Mouse (Mus musculus) gastrocnemius, adult 8-10 months (tissue): ENCODE data around the gene Bicd2. TPM values are rescaled to one million over a fixed set of nuclear protein-coding genes. Genes with fewer than 3 reads are reported as not detected.

Experiments used
- DNase-seq, 2 experiments: peaks; one replicate each; pipeline ENCODE4 v3.0.0; 2022; ENCODE audit warnings: low spot score in 2 of 2
- total RNA-seq, 4 experiments: library from RNA; stranded (reverse); gene quantifications; 2 replicates each; pipeline ENCODE4 v1.2.4; 2022

Bicd2 gene
- total RNA-seq, 4 experiments from 2014 or later: 21.6 to 26.7 (median 24.6) TPM

DNA sequence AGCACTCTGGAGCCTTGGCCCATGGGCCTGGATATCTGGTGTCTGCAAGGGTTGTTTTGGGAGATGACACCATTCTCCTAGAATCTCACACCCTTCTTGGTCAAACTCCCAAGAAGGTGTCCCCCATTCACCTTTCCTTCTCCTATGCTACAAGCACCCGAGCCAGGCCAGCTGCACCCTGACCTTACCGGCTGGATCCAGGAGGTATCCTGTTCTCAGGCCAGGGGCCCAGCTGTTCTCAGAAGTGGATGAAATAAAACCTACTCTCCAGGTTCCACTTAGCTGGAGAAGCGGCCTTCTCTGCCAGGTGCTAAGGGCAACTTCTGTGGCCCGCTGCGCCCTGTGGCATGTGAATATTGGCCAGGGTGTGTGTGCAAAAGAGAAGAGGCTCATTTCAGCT, 16.5 kb upstream of the Bicd2 start:
- peak; percentile 81 to 89 for DNase-seq

DNA sequence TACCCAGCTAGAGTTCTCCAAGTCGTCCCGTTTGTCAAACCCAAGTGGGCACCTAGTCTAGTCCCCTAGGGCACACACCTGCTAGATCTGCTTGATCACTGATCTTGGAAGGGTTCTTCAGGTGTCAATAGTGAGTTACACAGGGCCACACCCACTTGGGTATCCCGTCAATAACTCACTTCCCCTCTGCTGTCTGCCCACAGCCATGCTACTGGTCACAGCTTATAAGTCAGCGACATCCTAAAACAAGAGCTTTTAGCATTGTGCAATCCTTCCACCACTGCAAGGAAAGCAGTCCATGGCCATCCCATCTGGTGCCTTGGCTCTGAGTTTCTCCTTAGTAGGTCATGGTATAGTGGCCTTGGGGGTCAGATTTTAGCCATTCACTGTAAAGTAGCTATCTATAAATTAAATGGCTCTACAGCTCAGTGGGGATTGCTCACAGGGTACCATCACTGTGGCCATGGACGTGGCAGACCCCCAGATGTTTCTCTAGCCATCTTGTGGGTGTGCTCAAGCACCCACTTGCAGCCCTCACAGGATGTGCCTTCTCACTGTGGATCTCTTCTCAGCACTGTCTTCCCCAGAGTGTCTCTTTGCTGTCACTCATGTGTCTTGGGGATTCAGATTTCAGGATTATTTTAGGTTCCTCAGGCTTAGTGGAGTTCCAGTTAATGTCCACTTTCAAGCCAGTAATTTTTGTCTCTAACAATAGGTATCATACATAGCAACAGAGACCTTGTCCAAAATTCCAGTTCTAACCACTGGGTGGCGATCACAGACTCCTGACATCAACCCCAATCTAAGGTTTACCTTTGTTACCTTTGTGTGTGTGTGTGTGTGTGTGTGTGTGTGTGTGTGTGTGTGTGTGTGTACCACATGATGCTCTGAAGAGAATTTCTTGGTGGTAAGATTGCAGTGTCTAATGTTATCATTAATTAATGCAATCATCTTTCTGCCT, 14.9 kb upstream of the Bicd2 start:
- no peak for DNase-seq

DNA sequence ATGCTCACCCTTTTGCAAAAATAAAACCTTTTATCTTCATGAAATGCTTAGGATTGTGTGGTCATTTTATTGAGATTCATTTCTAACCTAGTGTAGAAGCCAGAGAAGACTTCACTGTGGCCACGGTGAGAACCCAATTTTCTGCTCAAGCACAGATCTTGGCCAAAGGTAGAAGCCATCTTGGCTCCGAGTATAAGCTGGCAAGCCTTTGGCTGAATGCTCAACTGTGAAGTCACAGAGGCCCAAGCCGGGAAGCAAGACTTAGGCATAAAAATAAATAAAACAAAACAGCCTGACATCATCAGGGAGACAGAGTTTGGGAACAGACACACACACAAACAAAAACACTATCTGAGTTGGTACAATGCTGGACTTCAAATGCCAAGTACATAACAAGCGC, 13.3 kb upstream of the Bicd2 start:
- no peak for DNase-seq

GRCm38 (mm10) chr13:49333250-49333649, 8.1 kb upstream of the Bicd2 start:
- DNase-seq: no peak

DNA sequence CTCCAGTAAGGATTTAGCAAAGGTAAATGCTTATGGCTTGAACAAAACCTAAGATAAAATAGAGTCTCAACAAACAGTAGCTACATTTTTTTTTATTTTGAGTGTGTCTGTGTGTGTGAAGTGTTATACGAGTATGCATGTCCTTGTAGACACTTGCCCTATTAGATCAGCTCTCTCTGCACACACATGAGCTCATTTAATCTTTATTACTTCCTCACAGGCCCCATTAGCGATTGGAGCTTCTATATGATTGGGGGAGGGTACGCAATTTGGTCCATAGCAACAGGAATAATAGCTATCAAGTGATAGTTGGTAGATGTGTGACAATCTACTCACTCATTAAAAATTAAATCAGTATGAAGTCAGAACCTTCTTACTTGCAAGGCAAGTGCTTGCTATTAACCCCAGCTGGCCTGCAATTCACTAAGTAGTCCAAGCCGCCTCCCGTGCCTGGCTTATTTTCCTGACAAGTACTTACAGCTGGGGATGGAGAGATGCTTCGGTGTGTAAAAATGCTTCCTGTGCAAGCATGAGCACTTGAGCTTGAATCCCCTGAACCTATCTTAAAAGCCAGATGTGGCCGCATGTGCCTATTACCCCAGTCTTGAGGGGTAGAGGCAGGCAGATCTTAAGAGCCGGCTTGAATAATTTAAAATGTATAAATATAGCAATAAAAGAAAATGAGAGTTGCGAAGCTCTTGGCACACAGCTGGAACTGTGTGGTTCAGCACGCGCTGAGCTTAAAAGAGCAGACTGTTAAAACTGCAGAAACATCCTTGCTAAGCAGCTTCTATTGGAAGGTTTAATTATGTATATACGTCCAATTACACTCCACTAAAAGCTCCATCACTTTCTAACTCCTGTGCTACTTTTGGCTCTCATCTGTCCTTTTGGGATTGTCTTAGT, 6.1 kb upstream of the Bicd2 start:
- DNase-seq: no peak

- DNase-seq: no peak
Observed at GRCm38 (mm10) chr13:49338893-49339546, 2.4 kb upstream of the Bicd2 start.

DNA sequence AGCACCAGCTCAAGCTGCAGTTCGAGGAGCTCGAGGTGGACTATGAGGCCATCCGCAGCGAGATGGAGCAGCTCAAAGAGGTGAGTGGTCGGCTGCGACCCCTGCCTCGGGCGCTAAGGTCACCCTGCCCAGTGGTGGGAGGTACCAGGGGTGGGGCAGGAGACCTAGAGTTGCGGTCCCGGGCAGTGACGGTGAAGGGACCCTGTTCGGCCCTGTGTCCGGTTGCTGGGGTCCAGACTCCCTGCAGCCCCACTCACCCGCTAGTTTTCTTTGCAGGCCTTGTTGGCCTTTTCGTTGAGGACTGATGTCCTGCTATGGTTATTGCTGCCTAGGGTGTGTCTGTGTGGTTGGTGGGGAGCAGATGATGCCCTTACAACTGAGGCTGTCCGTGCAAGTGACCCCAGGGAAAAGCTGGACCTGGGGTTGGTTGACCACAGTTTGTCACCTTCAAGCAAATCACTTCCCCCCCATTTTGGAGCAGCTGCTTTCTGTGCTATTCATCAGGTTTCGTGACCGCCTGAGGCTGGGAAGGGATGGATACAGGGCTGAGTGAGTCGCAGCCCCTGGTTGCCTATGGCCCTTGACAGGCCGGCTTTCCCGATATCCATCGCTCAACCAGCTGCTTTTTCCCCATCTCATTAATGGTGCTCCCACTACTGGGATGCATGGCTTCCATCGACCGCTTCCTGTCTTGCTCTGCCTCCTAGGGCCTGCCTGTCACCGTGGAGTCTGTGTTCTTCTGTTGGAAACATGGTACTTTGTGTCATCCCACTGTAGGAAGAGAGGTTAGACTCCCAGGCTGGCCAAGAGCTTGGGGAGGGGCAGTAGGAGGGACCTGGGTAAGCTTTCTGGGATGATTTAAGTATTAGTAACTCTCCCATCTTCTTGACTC, 692 bp downstream of the Bicd2 start:
- no peak for DNase-seq

GRCm38 (mm10) chr13:49342723-49343100, 1.3 kb downstream of the Bicd2 start:
- DNase-seq: no peak

GRCm38 (mm10) chr13:49344567-49344966, 3.2 kb downstream of the Bicd2 start:
- DNase-seq: no peak

DNA sequence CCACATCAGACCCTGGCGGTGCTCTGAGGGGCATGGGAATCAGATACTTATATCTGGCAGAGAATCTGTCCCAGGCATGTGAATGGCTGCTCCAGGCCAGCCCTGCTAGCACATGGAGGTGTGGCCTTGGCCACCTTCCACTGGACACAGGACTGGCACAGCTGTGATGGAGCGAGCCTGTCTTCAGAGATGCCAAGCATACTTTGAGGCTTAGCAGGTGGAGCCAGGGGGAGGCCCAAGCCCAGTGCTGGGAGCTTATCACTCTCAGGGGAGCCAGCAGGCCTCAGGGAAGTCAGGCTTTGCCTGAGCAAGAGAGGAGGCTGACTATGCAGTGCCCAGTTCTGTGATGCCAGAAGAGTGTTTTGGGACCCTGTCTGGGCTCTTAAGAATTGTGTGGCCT, 4.1 kb downstream of the Bicd2 start:
- peak; percentile 51 to 83 for DNase-seq

DNA sequence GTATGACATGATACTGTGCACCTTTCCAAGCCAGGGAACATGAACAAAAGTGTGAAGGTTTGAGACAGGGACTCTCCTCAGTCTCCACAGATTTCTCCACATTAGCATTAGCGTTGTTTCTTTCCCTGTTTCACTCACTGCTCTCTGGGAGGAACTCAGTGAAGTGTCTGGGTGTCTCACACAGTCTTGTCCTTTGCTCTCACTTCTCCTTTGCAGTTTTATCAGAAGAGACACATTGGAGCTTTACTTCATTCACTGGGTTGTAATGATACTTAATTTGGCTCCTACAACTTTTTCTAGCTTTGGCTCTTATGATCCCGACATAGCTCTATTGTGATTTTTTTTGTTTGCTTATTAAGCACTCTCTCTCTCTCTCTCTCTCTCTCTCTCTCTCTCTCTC, 7.1 kb downstream of the Bicd2 start:
- no peak for DNase-seq

GRCm38 (mm10) chr13:49349335-49349734, 8.0 kb downstream of the Bicd2 start:
- DNase-seq: no peak

GRCm38 (mm10) chr13:49349836-49350505, 8.6 kb downstream of the Bicd2 start:
- DNase-seq: no peak

DNA sequence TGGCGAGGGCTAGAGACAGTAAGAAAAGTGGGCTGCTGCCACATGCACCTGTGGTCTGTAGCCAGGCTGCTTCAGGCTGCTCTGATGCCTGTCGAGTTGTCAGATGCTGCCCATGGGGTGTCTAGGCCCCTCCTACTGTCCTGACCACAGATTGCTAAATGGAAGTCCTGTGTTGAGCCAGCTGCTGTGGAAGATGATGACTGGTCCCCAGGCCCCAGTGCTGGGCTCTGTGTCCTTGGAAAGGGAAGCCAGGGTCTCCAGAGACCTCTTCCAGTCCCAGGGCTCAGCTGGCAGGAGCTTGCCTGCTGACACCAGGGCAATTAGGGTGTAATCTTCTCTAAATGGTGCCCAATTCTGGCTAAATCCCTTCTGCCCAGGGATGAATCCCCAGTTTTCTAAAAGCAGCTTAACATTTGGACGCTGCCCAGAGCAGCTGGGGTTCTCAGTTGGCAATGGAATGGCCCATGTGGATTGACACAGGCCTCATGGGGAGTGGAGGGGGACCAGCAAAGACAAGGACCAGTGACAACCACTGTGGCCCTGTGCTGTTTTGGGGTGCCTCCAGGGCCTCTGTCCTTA, 11.3 kb downstream of the Bicd2 start:
- peak; percentile 37 to 52 for DNase-seq

DNA sequence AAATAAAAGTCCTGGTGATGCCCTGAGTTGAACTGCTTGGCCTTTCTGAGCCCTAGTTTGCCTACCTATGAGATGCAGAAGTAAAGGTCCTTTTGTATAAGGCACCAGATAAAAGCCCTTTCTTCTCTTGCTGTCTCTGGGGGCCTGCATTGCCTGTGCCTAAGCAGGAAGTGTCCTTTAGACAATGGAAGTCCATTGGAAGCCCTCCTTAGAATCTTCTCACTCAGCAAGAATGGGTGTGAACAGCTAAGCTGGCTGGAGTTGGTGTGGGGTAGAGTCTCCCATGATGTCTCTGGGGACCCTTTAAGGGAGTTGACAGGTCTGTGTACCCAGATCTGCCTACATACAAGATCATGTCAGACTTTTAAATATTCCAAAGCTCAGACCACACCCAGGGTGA, 12.0 kb downstream of the Bicd2 start:
- DNase-seq: no peak

DNA sequence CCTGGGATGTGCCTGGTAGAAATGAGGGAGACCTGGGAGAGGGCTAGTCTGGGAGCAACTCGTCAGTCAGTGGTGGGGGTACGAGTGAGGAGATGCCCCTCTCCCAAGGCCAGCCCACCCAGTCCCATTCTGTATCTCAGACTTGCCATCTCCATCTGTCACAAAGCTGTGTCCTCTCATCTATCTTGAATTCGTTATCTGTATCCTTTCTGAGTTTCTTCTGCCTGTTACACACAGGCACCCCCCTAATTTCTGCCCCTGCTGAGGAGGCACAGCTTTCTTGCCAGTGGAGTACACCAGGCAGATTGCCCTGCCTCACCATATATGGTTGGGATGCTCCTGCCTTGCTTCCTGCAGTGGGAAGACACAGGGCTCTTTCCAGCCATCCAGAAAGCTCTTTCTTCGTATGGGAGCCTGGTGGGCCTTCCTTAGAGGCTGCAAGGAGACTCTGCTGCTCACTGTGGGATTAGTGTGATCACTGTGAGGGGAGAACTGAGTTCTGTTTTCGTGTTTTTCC, 12.7 kb downstream of the Bicd2 start:
- no peak for DNase-seq

- no peak for DNase-seq
Observed at GRCm38 (mm10) chr13:49355461-49356061, 14.2 kb downstream of the Bicd2 start.

DNA sequence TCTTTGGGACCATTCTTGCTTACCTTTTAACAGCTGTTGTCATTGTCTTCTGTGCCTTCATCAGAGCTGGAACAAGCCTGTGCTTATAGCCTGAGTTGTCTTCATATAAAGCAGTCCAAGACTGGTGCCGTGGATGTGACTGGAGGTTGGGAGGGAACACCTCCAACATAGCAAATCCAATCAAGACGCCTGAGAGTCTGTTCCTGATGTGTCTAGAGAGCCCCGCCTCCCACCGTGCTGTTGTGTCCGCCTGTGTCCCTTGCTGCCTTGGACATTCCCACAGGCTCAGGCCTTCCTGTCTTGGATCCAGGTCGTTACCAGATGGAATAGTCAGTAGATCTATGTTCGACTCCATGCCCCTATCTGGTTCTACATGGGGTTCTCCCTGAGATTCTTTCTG, 14.7 kb downstream of the Bicd2 start:
- DNase-seq: no peak

DNA sequence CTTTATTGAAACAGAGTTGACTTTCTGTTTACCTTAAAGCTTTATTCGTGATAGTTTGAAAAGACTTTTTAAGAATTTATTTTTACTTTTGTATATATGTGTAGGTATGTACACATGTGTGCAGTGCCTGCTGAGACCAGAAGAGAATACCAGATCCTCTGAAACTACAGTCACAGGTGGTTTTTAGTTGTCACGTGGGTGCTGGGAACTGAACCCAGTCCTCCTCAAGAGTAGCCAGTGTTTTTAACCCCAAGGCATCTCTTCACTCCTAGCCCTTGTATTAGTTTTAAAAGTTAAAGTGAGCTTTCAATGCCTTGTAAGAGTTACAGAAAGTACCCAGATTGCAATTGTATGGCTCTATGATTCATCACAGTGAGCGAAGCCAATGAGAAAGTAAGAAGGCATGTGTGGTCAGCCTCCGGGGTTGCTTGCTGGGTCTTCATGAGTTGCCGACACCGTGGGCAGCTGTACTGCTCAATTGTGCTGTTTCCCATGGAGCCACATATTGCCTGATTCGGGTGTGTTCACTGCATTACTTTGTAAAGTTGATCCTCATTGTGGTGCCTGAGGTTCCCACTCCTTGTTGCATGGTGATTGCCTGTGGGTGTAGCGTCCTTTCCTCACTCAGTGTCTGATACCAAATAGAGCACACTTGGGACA, 16.1 kb downstream of the Bicd2 start:
- DNase-seq: no peak
